Mouse (Mus musculus) stomach, embryonic 16.5 days (tissue): Measurements from ENCODE around the gene Ccdc188. TPM values are rescaled to one million over a fixed set of nuclear protein-coding genes. Genes with fewer than 3 reads are reported as not detected.
A peak's percentile ranks its signal among the peaks of the same experiment; 100 is the strongest.
"Not testable (repeated sequence)": the region's sequence is repeated elsewhere in the genome, so short reads cannot be mapped to it uniquely, and the experiment has no call there.

Experiments used
- ATAC-seq: fragments of 200-750 bp; cut with Nextera tagmentation; 2 replicates; pipeline ENCODE4 v1.8.0; 2017; ENCODE audit warnings: moderate number of reproducible peaks, moderate TSS enrichment; ENCODE audit not compliant: insufficient read depth, low FRiP score
- H3K27ac ChIP-seq: fragments of 300-500 bp; sonication (generic); 2 replicates; pipeline ENCODE4 v1.5.1; 2014; ENCODE audit warnings: low read length
- H3K27me3 ChIP-seq: fragments of 300-500 bp; sonication (generic); 2 replicates; pipeline ENCODE4 v1.6.1; 2014; ENCODE audit warnings: low read length, control low read depth, mixed read lengths; ENCODE audit not compliant: control insufficient read depth, insufficient read depth
- H3K36me3 ChIP-seq: fragments of 300-500 bp; sonication (generic); 2 replicates; pipeline ENCODE4 v1.6.1; 2014; ENCODE audit warnings: low read length; ENCODE audit not compliant: control insufficient read depth, insufficient read depth
- H3K4me1 ChIP-seq: fragments of 300-500 bp; sonication (generic); 2 replicates; pipeline ENCODE4 v1.6.1; 2014; ENCODE audit warnings: low read length, control low read depth, mixed read lengths; ENCODE audit not compliant: control insufficient read depth, insufficient read depth
- H3K4me2 ChIP-seq: fragments of 300-500 bp; sonication (generic); 2 replicates; pipeline ENCODE4 v1.6.1; 2014; ENCODE audit warnings: low read depth, low read length, mixed read lengths
- H3K4me3 ChIP-seq: fragments of 300-500 bp; sonication (generic); replicated peaks from 2 replicates; pipeline ENCODE4 v1.5.1; 2014; ENCODE audit warnings: mild to moderate bottlenecking, low read length
- H3K9ac ChIP-seq: fragments of 300-500 bp; sonication (generic); 2 replicates; pipeline ENCODE4 v1.6.1; 2014; ENCODE audit warnings: low read length
- H3K9me3 ChIP-seq: fragments of 300-500 bp; sonication (generic); replicated peaks from 2 replicates; pipeline ENCODE4 v1.6.1; 2016; ENCODE audit warnings: low read length, control low read depth; ENCODE audit not compliant: control insufficient read depth
- WGBS: fragments of 180-500 bp; shearing (Covaris S2); extraction: QIAGEN DNeasy Blood & Tissue Kit; methylation state at CpG from one replicate; pipeline ENCODE4 v1.1.7; 2014; 5-methylcytosine and 5-hydroxymethylcytosine counted together
- polyA plus RNA-seq: library from polyadenylated mRNA; unstranded; fragments of >200 nt; fragmentation: Nextera tagmentation; extraction: Ambion mirVana; gene quantifications from 2 replicates; pipeline ENCODE4 v1.2.1, GENCODE M21; 2015

Gene Ccdc188
- polyA plus RNA-seq, 1 experiment from 2014 or later = not detected

DNA sequence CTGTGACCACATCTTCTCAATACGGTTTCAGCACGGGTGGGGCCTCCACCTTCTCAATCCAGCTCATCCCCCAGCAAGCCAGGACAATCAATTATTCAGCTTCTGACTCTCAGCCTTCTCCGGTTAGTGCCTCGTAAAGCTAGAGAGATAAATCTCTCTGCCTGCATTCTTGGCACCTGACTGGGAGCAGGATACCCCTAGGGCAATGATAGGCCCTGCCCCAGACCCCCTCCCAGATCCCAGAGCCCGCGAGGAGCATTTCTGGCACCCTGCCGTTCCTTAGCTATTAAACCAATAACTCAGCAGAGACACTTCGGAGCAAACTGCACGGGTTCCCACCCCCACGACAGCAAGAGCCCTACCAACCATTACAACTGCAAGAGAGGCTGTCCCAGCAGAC lies 36.3 kb upstream of the Ccdc188 start:
- no peak overlapping the region for H3K4me2 ChIP-seq
- H3K9ac ChIP-seq = no peak overlapping the region
- ATAC-seq = no peak
- no peak overlapping the region for H3K27ac ChIP-seq
- H3K9me3 ChIP-seq = no peaks in the 10 kb centered on the region
- no peaks in the 10 kb centered on the region for H3K27me3 ChIP-seq
- no peaks in the 10 kb centered on the region for H3K36me3 ChIP-seq
- peaks cover 24% of the 10 kb centered on the region for H3K4me1 ChIP-seq
- 37% methylated on average over 10 of the region's 10 CpGs for WGBS
- no peak overlapping the region for H3K4me3 ChIP-seq

DNA sequence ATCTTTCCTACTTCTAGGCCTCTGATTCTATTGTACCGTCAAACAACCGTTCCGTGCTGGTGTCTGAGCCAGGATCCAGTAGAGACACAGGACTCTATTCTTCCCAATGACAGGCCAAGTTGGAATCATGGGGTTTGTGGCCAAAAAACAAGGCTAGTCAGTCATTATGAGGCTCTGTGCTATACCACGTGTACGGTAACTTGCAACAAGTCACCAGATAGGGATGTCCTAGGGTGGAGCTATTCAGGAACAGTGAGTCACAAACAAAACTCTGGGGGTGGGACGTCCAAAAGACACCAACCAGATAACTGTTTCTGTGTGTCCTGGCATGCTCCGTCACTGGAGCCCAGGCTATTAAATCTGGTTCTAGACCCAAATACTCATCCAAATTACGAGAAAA lies 34.9 kb upstream of the Ccdc188 start:
- Histone ChIP-seq H3K36me3 (no peaks in the 10 kb centered on the region), H3K9ac (no peak overlapping the region), H3K4me3 (no peak overlapping the region), H3K9me3 (no peaks in the 10 kb centered on the region), H3K4me2 (no peak overlapping the region), H3K27me3 (no peaks in the 10 kb centered on the region), H3K27ac (no peak overlapping the region), H3K4me1 (peaks cover 22% of the 10 kb centered on the region)
- no peak for ATAC-seq
- WGBS = 77% methylated on average over 8 of the region's 8 CpGs

DNA sequence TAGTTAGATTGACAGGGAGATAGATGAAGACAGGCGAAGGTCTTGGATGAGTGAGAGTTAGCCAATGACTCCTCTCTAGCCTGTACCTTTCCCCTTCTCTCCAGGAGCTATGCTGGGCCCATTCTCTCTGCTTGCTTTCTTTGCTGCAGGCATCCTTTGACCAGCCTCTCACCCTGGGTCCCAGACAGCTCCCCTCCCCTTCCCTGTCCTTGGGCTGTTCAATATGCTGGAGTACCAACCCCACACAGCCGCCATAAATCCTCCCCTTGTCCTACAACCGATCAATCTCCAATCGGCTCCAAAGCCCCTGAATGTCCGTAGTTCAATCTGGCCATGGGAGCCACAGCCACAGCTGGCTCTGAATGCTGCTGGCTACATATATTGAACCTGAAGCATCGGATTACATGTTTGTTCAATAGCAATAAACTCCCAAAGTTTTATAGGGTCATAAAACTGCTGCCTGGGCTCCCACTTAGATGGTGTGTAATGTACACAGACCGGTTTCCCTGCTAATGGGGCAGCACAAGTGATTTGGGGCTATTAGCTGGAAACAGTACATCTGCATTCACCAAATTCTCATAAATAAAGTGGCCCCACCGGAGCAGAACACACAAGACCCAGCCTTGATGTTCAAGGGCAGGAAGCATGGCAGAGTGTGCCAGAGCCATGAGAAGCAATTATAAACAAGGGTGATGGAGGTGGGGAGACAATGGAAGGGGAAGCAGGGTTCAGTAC lies 31.8 kb upstream of the Ccdc188 start:
- no peaks in the 10 kb centered on the region for H3K9me3 ChIP-seq
- H3K4me2 ChIP-seq = no peak overlapping the region
- 56% methylated on average over 8 of the region's 8 CpGs for whole genome bisulfite sequencing
- no peak for ATAC-seq
- H3K27ac ChIP-seq = no peak overlapping the region
- H3K4me1 ChIP-seq = 0 out of 2 replicates have a peak, but pooled peaks cover 5% of the 10 kb centered on the region
- H3K4me3 ChIP-seq = no peak overlapping the region
- no peak overlapping the region for H3K9ac ChIP-seq
- H3K27me3 ChIP-seq = no peaks in the 10 kb centered on the region
- no peaks in the 10 kb centered on the region for H3K36me3 ChIP-seq

DNA sequence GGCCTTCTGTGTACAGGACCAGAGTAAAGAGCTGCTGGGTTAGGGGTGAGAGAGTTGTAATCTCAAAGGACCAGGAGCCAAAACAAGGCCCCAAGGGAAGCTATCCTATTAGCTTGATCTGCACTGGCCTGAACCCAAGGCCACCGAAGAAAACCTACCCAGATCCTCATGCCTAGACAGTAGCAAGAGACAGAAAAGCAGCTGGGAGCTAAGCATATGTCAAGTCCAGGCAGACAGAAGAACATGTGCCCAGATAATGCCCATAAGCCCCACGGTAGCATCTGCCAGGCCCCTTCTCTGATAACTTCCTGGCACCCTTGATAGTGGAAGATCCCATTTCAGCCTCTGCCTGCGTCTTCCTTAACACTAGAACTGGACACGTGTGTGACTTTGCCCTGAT lies 30.9 kb upstream of the Ccdc188 start:
- Histone ChIP-seq H3K4me3 (no peak overlapping the region), H3K27ac (no peak overlapping the region), H3K4me2 (no peak overlapping the region), H3K36me3 (no peaks in the 10 kb centered on the region), H3K9me3 (no peaks in the 10 kb centered on the region), H3K9ac (no peak overlapping the region), H3K27me3 (no peaks in the 10 kb centered on the region), H3K4me1 (0 out of 2 replicates have a peak, but pooled peaks cover 3% of the 10 kb centered on the region)
- 62% methylated on average over 4 of the region's 4 CpGs for WGBS
- no peak for ATAC-seq

DNA sequence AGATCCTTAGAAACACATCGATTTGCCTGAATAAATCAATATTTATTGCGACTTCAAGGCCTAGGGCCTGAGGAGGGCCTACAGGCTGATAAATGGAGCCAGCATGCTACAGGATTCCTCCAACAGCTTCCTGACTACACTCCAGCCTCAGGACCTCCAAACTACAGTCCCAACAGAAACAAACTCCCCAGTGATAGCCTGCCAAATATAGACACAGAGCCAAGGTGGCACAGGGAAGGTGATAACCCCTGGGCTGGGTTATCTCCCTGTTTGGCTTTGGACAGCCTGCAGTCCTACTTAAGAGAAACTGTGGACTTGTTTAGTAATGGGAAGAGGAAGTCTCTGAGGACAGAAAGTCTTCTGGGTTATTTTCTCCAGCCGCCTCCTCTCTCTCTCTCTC lies 30.5 kb upstream of the Ccdc188 start:
- no peak overlapping the region for H3K9ac ChIP-seq
- no peaks in the 10 kb centered on the region for H3K27me3 ChIP-seq
- no peak for ATAC-seq
- H3K4me1 ChIP-seq = 0 out of 2 replicates have a peak, but pooled peaks cover 3% of the 10 kb centered on the region
- no peaks in the 10 kb centered on the region for H3K9me3 ChIP-seq
- WGBS = 65% methylated on average over 3 of the region's 3 CpGs
- no peaks in the 10 kb centered on the region for H3K36me3 ChIP-seq
- H3K4me3 ChIP-seq = no peak overlapping the region
- H3K4me2 ChIP-seq = no peak overlapping the region
- H3K27ac ChIP-seq = no peak overlapping the region

DNA sequence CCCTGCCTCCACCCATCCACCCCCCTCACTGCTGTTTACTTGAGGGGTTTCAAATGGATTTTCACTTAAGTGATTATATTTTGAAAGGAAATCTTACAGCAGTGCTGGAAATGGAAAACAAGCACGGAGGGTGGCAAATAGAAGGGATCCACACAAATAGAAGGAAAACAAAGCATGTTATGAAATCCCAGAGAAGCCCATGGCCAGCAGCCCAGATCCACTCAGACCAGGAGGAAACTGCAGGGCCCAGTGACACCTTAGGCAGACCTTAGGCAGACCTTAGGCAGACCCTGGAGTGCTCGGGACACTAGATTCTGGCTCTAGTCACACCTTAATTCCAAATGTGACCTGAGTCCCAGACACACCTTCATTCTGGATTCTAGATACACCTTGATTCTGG lies 26.7 kb upstream of the Ccdc188 start:
- Histone ChIP-seq H3K4me3 (no peak overlapping the region), H3K9ac (no peak overlapping the region), H3K9me3 (no peaks in the 10 kb centered on the region), H3K27me3 (no peaks in the 10 kb centered on the region), H3K4me1 (peaks cover 13% of the 10 kb centered on the region), H3K27ac (no peak overlapping the region), H3K4me2 (no peak overlapping the region), H3K36me3 (no peaks in the 10 kb centered on the region)
- 48% methylated on average over 2 of the region's 2 CpGs for WGBS
- ATAC-seq = no peak

DNA sequence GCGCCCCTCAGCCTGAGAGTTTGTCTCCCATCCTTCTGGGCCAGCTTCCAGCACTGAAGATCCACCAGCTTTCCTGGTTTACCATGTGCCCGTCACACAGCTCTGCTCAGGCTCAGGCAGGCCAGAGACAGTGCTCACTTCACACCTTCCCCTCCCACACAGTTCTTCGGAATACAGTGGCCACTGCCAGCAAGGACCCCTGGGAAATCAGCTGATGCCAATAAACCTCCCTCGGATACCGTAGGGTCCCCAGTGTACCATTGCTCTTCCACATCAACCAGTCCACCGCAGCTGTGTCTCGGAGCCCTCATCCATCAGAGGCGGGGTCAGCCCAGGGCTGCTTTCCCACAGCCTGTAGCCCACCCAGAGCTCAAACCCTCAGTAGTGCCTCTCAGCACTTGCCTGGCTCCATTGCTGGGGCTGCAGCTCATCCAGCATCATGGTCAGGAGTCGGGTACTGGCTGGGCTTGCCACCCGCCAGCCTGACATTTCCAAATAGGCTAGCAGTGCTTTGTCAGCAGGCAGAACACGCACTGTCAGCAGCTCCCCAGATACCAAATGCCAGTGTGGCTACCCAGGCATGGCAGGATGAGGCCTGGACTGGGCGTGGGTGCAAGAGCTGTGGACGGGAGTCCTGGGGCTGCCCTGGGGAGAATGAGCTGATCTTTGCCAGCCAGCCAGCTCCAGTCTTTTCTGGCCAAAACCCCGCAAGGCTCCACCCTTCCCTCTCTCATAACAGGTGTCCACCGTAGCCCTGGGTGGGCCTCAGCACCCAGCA lies 23.3 kb upstream of the Ccdc188 start:
- ATAC-seq = peak; percentile 11; the same call in 1 of the 2 replicates
- Histone ChIP-seq H3K9ac (peak overlapping the region; percentile 51; the same call in 1 of the 2 replicates), H3K27me3 (no peaks in the 10 kb centered on the region), H3K27ac (peak overlapping the region; percentile 87), H3K4me1 (peaks cover 17% of the 10 kb centered on the region), H3K4me2 (no peak overlapping the region), H3K9me3 (no peaks in the 10 kb centered on the region), H3K36me3 (no peaks in the 10 kb centered on the region), H3K4me3 (no peak overlapping the region)
- 56% methylated on average over 15 of the region's 15 CpGs for whole genome bisulfite sequencing

DNA sequence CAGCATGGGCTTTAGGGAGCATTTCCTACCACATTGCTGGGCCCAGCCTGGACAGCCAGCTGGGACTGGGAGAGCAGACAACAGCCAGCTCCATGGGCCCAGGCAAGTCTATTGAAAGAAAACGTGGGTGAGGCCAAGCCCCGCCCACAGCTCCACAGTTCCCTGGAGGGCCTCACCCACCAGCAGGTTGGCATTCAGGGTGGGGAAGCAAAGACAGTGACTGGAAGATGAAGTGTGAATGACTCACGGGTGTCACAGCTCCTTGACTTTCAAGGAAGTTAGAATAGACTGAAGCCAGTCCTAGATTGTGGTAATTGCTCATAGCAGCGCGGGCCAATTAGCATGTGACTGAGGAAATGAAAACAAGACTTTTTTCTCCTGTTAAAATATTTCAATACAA lies 22.6 kb upstream of the Ccdc188 start:
- H3K4me3 ChIP-seq = no peak overlapping the region
- WGBS = 48% methylated on average over 5 of the region's 5 CpGs
- H3K9ac ChIP-seq = peak overlapping the region; percentile 51; the same call in 1 of the 2 replicates
- no peaks in the 10 kb centered on the region for H3K36me3 ChIP-seq
- H3K27ac ChIP-seq = peak overlapping the region; percentile 87
- H3K9me3 ChIP-seq = no peaks in the 10 kb centered on the region
- no peak overlapping the region for H3K4me2 ChIP-seq
- peak; percentile 77 for ATAC-seq
- H3K4me1 ChIP-seq = peaks cover 17% of the 10 kb centered on the region
- H3K27me3 ChIP-seq = no peaks in the 10 kb centered on the region

DNA sequence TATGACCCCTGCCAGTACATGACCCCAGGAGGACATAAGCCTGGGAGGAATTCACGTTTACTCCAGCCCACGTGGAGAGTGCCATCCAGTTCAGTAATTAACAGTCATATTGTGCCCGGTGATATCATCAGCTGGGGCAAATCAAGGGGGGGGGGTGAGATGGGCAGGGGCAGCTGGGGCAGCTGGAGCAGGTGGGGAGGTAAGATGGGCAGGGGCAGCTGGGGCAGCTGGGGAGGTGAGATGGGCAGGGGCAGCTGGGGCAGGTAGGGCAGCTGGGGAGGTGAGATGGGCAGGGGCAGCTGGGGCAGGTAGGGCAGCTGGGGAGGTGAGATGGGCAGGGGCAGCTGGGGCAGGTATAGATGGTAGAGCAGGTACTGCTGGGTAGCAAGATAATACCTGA lies 22.1 kb upstream of the Ccdc188 start:
- H3K27me3 ChIP-seq, H3K4me3 ChIP-seq, H3K36me3 ChIP-seq, H3K9ac ChIP-seq, ATAC-seq, H3K4me2 ChIP-seq, H3K9me3 ChIP-seq: not testable (repeated sequence)
- peak overlapping the region; percentile 75; the same call in 1 of the 2 replicates for H3K27ac ChIP-seq
- peaks cover 17% of the 10 kb centered on the region for H3K4me1 ChIP-seq
- 53% methylated on average over 3 of the region's 3 CpGs for WGBS
